Mouse (Mus musculus) embryo, embryonic 10.5 days (tissue): ENCODE results near the gene Setd4.

ENCODE experiments used
- DNase-seq: peaks from one replicate; pipeline ENCODE4 v3.0.0-alpha.2; 2015; ENCODE audit warnings: low spot score

Gene Setd4

DNA sequence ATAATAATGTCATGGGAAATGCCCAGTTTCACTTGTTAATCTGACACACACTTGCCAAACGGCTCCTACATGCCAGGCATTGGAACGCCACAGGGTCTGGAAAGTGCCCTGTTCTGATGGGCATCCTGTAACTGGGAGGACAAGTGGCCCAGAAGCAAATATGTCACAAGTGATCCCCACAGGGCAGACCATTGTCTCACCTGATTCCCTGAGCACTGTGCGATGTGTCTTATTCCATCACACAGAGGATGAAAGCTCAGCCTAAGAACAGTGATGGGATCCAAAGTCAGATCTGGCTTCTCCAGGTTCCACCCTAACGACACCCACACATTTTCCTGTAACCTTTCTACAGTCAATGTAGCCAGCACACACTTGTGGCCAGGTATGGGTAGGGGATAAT is 58.9 kb downstream of the Setd4 start:
- no peak for DNase-seq

DNA sequence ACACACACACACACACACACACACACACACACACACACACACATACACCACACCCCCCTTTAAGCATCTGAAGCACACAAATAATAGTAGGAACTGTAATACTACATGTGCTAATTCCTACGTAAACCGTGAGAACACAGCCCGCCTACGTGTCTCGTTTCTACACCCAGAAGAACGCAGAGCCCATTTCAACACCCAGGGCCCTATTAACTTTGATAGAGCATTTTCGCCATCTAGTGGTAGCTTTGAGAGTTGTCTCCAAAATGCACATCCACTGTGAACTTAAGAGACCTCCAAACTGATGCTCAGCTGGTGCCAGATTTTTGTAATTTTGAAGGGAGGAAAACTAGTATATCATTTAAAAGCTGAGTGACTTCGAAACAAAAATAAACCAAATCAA is 60.2 kb downstream of the Setd4 start:
- peak; percentile 94 for DNase-seq

DNA sequence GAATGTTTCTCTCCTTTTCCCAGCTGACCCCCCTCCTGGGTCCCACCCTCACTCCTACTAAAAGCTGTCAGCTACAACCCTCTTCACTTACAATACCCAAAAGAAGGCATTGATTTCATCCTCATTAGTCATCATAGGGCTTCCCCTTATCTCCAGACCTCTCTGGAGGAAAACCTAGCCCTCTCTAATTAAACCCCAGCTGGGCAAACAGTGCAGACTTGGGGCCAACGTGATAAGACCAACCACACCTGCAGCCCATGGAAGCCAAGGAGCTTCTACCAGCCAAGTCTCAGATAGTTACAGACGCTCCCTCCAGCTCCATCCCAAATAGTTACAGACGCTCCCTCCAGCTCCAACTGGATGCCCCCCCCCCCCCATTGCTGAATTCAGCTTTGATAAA is 64.0 kb downstream of the Setd4 start:
- no peak for DNase-seq

GRCm38 (mm10) chr16:93535151-93535853 is 68.6 kb downstream of the Setd4 start:
- no peak for DNase-seq
